8 mouse cellular contexts compared by ENCODE assay signal in genomic region chr11:88550083-88550907, GRCm38 (mm10).
DNase-seq lines count a peak whose midpoint lies in the region; ATAC-seq and TF ChIP-seq lines count a peak whose summit lies in the region.

No protein-coding gene starts in this region.

- no peak for TF ChIP-seq POLR2A in kidney, adult 2 months (IDR thresholded peaks at IDR 0.05; ENCODE audit: low read depth, low read length)

- no peak overlapping the region for H3K4me3 ChIP-seq in kidney, adult 2 months (ENCODE audit: insufficient read depth, low read depth, low read length)
- no peak overlapping the region for H3K4me3 ChIP-seq in hindbrain, embryonic 12.5 days
- H3K4me3 ChIP-seq in neural tube, embryonic 13.5 days, result no peak overlapping the region

- no peak for ATAC-seq in hindbrain, embryonic 12.5 days (ENCODE audit: low FRiP score)
- no peak for ATAC-seq in neural tube, embryonic 13.5 days (ENCODE audit: low read depth)

- no peak overlapping the region for H3K27ac ChIP-seq in kidney, adult 2 months (ENCODE audit: insufficient read depth, low read depth, low read length)
- peak overlapping the region; percentile 71 for H3K27ac ChIP-seq in hindbrain, embryonic 12.5 days
- H3K27ac ChIP-seq in neural tube, embryonic 13.5 days (replicated peaks), result peak overlapping the region; percentile 35

- H3K4me2 ChIP-seq in hindbrain, embryonic 12.5 days (replicated peaks), result no peak overlapping the region
- no peak overlapping the region for H3K4me2 ChIP-seq in neural tube, embryonic 13.5 days

- peaks cover 26% of the 10 kb centered on the region for H3K4me1 ChIP-seq in kidney, adult 2 months (ENCODE audit: control insufficient read depth, insufficient read depth, low read length)
- H3K4me1 ChIP-seq in hindbrain, embryonic 12.5 days, result peaks cover 88% of the 10 kb centered on the region
- peaks cover 95% of the 10 kb centered on the region for H3K4me1 ChIP-seq in neural tube, embryonic 13.5 days (replicated peaks)

- peak; percentile 55 for DNase-seq in kidney, adult 2 months
- DNase-seq in kidney, adult 9 months, result no peak
- peak; percentile 39 for DNase-seq in ES-CJ7 (ENCODE audit: low read depth, low spot score)
- DNase-seq in spleen, postnatal 4 days (ENCODE audit: low spot score in 2 of 2), result no peak
- DNase-seq in Muller cell, postnatal 12 days (ENCODE audit: inconsistent ontology term), result no peak
- DNase-seq in urinary bladder, postnatal 14 days (ENCODE audit: low spot score), result no peak

- H3K9me3 ChIP-seq in hindbrain, embryonic 12.5 days (replicated peaks), result no peaks in the 10 kb centered on the region
- H3K9me3 ChIP-seq in neural tube, embryonic 13.5 days, result no peaks in the 10 kb centered on the region

- H3K9ac ChIP-seq in hindbrain, embryonic 12.5 days, result peak overlapping the region; percentile 35; the same call in 1 of the 2 replicates
- no peak overlapping the region for H3K9ac ChIP-seq in neural tube, embryonic 13.5 days

- no peaks in the 10 kb centered on the region for H3K27me3 ChIP-seq in kidney, adult 2 months (replicated peaks; ENCODE audit: control insufficient read depth, insufficient read depth, low read length)
- H3K27me3 ChIP-seq in hindbrain, embryonic 12.5 days, result no peaks in the 10 kb centered on the region
- no peaks in the 10 kb centered on the region for H3K27me3 ChIP-seq in neural tube, embryonic 13.5 days

- TF ChIP-seq CTCF in kidney, adult 2 months (conservative IDR thresholded peaks at IDR 0.05; ENCODE audit: insufficient read depth, insufficient read length, low read depth, low read length), result no peak

- H3K36me3 ChIP-seq in kidney, adult 2 months (ENCODE audit: control insufficient read depth, insufficient read depth, low read length), result no peaks in the 10 kb centered on the region
- H3K36me3 ChIP-seq in hindbrain, embryonic 12.5 days, result no peaks in the 10 kb centered on the region
- H3K36me3 ChIP-seq in neural tube, embryonic 13.5 days, result no peaks in the 10 kb centered on the region

- WGBS in kidney, adult 2 months, result 39% methylated on average over 6 of the region's 6 CpGs
- WGBS in hindbrain, embryonic 12.5 days, result 51% methylated on average over 6 of the region's 6 CpGs
- 59% methylated on average over 6 of the region's 6 CpGs for WGBS in neural tube, embryonic 13.5 days

Comparison
In these comparisons a context has a peak if more than half of its experiments do, and no peak if none do; other contexts are left out.
1. DNase-seq: peak in kidney, adult 2 months (single experiment) and ES-CJ7 (single experiment); none in kidney, adult 9 months (single experiment), spleen, postnatal 4 days (0 of 2), Muller cell, postnatal 12 days (single experiment) and urinary bladder, postnatal 14 days (single experiment).